Mouse (Mus musculus): ENCODE data around the gene Epb41. TPM values are rescaled to one million over a fixed set of nuclear protein-coding genes. Genes with fewer than 3 reads are reported as not detected.

The Epb41 gene
- polyA plus RNA-seq, 1 experiment, result 104 TPM

DNA sequence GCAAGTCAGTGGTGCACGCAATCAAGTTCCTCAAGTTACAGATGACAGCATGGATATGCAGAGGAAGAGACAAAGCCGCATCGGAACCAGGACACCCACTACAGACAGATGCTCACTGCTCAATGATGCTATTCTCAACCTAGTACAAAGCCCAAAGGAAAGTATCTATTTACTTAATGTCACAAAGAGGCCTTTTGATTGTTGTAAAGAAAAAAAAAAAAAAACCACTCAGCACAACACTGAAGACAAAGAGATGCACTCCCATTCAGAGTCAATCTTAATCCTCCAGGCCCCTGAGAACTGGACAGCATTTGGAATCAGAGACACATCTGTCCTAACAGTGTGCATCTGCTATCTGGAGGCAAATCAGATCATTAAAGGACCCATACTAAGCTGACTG, 63.5 kb downstream of the Epb41 start:
- TF ChIP-seq GATA1 (IDR thresholded peaks at IDR 0.05; ENCODE audit: low read length), result no peak

DNA sequence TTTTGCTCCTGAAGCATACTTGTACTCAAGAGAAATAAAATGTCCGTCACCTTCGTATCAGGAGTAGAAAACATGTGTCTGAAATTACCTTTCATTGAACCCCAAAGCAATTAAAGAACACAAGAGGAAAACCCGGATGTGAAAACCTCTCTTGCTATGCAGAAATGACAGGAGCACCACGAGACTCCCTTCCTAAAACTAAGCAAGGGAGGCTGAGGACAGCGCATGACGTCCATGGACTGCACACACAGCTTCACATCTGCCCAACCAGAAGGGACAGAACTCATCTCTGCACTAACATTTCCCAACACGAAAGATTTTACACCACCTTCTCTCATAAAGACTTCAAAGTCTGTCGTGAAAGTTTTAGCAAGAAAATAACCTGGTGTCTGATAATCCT, 64.7 kb downstream of the Epb41 start:
- no peak for TF ChIP-seq GATA1 (IDR thresholded peaks at IDR 0.05; ENCODE audit: low read length)

DNA sequence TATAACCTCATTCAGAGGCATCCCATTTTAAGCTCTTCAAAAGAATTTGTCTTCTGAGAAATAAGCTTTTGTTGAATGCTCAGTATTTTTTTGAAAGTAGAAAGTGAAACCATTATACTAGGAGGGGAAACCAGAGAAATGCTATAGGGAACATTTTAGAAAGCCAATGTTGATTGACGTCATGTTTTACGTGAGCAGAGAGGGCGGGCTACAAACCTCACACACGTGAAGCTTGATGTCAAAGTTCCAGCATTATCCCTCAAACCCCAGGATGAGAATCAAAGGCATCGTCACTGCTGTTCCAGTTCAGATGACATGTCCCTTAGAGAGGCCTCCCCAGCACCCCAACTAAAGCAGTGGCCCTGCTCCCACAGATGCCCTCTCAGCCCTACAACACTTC, 66.9 kb downstream of the Epb41 start:
- no peak for TF ChIP-seq GATA1 (IDR thresholded peaks at IDR 0.05; ENCODE audit: low read length)

DNA sequence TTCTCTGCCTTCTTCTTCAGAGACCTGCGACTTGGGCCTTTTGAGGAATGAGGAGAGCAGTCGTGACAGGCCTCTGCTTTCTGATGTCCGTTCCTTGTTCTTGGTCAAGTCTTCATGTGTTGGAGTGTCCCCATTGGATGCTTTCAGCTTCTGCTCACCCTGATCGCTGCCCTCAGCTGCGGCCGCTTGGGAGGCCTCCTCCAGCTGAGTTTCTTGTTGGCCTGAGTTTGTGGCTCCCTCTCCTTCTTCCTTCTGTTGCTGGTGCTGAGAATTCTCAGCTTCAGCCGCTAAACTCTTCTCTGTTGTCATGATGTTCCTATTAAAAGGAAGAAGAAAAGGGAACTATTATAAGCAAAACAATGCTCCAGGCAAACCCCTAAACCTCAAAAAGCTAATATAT, 68.0 kb downstream of the Epb41 start:
- TF ChIP-seq GATA1 (IDR thresholded peaks at IDR 0.05; ENCODE audit: low read length), result no peak

DNA sequence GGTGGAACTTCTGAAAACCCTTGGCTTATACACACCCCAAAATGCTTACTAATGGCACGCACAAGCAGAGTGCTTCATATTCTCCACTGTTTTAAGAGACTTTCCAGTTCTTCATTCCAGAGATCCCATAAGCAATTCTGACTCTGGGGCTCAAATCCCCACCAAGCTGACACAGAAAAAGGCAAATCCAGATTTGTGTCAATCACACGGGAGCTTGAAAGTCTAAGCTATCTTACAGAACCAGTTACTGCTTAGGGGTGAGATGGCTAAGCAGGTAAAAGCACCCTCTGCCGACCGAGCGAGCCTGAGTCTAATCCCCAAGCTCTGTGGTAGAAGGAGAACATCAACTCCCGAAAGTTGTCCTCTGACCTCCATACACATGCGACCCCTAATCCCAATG, 76.5 kb downstream of the Epb41 start:
- TF ChIP-seq GATA1 (IDR thresholded peaks at IDR 0.05; ENCODE audit: low read length), result no peak

DNA sequence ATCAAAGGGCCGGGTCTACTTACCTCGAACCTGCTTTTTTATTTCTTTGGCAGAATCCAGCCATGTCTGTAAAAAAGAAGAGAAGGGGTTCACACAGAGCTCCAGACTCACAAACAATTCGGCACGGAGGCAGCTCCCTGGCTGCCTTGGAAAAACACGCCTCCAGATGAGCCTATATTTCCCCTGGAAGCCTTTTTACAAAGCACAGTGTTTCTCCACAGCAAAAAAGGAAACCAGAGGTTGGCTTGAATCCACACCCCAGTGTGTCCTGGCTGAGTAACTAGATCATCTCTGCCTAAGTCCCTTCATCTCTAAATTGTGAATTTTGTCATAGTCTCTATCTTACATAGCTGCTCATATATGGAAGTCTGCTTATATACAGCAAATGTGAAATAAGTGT, 77.6 kb downstream of the Epb41 start:
- TF ChIP-seq GATA1 (IDR thresholded peaks at IDR 0.05; ENCODE audit: low read length), result no peak

DNA sequence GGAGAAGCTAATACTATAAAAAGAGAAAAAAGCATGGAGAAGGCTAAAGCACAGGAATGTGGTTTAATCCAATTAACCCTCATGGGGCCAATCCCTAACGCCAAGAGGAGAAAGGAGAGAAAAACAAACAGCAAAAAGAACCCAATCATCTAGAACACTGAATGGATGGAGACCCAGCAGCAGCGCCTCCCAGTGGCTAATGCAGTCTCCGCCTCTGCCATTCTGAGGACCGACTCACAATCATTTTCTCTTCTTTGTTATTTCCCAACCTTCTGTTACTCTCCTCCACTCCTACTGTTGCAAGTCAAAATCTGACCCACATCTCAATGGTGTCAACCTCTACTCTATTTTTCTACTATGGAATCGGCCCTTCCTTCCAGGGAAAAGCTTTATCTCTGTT, 78.1 kb downstream of the Epb41 start:
- TF ChIP-seq GATA1 (IDR thresholded peaks at IDR 0.05; ENCODE audit: low read length), result no peak

DNA sequence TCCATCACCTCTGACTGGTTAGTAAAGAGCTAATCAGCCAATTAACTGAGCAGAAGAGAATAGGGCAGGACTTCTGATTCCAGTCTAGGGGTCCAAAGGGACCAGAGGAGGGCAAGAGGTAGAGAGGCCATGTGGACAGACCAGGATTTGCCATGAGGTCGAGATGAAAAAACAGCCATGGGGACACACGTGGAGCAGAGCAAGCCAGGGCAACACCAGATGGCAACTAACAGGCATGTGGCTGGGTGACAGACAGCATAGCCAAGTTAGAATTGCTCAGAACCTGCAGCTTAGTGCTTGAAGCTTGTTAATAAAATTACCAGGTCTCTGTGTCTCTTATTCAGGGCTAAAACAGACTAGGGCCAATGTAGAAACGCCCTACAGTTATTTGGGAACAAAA, 81.3 kb downstream of the Epb41 start:
- no peak for TF ChIP-seq GATA1 (IDR thresholded peaks at IDR 0.05; ENCODE audit: low read length)

DNA sequence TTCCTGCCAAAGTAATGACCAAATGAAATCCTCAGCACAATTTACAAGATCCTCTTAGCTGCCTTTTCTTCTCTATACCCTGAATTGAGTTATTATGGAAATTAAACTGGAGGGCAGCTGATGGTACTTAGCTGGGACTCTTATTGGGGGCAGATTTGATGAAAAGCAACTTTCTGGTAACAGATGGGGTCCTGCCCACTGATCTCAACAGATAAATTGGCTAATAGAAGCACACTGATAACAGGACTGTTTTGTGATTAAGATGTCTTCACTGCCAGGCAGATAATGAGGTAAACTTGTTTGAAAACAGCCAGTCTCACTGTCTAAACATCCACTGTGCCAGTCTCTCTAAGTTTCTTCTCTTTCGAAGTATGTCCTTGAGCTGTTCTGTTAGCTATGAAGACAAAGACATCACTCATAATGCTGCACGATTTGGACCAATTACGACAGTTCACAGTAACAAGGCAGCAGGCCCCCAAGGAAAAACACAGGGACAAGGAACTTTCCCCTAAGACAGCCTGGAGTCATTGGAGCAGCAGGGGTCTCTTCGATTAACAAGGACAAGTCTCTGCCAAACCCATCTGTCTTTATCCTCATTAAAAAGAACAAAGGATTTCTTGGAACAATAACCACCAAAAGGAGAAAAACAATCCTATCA, 92.1 kb downstream of the Epb41 start:
- TF ChIP-seq GATA1 (IDR thresholded peaks at IDR 0.05; ENCODE audit: low read length), result no peak

DNA sequence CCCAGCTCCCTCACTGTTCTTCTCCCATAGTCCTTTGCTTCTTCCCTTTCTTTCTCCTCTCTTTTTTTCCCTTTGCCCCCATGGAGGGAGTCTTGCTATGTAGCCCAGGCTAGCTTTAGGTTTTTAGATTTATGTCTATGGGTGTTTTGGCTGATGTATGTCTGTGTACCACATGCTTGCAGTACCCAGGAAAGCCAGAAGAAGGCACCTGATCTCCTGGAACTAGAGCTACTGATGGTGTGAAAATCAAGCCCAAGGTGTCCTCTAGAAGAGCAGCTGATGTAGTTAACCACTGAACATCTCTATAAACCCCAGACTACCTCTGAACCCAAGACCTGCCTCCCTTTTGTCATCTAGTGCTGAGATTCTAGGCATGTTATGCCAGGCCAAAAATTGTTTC, 93.4 kb downstream of the Epb41 start:
- no peak for TF ChIP-seq GATA1 (IDR thresholded peaks at IDR 0.05; ENCODE audit: low read length)

DNA sequence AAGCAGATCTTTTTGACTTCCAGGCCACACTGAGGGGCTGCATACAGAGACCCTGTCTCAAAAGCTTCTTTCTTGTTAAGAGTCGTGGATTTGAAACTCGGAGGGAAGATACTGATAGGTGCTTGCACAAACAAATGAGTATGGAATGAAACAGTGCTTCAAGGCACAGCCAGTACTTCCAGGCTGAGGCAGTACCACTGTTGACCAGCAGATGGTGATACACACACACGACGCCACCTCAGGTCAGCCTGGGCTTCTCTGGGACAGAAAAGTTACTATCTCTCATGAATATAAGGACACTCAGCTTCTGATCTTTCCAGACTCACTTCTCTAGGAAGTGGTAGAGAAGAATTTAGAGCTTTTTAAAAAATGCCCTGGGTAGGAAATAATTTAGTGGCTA, 97.9 kb downstream of the Epb41 start:
- no peak for TF ChIP-seq GATA1 (IDR thresholded peaks at IDR 0.05; ENCODE audit: low read length)

DNA sequence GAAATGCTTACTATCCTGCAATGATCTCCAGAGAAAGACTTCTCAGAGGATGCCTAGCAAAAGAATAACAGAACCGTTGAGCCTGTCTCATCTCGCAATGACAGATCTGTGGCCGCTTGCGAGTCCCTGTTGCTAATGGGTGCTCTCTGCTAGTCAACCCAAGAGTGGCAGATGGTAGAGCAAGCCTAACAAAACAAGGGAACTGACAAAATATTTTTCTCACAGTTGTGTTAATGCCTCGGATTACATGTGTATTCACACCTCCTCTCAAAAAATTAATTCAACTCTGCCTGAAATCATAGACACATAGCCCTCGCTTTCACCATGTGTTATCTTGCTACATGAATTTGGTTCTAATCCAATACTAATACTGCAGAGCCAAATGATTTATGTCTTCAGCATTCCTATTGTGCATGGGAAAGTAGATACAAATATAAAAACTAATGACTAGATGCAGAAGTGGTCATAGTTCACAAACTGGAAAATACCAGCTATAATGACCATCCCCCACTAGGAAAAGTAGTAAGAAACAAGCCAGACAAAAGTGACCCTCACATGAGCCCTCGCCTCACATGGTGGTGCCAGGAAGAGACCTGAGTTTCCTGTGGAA, 104.8 kb downstream of the Epb41 start:
- no peak for TF ChIP-seq GATA1 (IDR thresholded peaks at IDR 0.05; ENCODE audit: low read length)

DNA sequence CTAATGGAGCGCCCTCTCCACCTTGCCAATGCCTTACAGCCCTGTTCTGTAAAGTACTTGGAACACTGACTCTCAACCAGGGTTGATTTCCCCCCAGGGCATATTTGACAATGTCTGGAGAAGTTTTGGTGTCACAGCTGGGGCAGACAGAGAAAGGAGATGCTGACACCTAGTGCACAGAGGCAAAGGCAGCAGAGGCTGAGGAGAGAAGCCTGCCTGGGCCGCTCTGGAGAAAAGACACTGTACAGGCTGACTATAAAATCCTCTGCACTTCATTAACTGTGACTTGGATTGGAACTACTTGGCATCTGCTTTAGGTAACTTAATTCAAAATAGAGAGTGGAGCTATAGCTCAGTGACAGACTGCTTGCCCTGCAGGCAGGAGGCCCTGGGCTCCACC, 106.2 kb downstream of the Epb41 start:
- no peak for TF ChIP-seq GATA1 (IDR thresholded peaks at IDR 0.05; ENCODE audit: low read length)

DNA sequence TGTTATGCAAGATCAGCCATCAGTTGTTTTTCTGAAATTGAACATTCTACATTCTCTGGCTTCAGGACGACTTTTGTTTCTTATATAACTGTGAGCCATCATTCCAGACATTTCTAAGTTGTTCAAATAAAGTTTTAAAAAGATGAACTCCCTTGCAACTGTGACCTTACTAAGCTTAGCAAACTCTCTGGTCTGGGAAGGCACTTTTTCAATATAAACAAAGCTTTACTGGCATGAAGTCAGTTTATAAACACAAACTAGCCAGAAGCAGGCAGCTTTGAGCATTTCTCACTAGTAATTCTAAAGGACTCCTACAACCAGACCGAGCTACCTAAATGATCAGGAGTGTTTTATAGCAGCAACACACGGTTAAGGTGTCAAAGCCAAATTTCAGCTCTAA, 118.0 kb downstream of the Epb41 start:
- no peak for TF ChIP-seq GATA1 (IDR thresholded peaks at IDR 0.05; ENCODE audit: low read length)

DNA sequence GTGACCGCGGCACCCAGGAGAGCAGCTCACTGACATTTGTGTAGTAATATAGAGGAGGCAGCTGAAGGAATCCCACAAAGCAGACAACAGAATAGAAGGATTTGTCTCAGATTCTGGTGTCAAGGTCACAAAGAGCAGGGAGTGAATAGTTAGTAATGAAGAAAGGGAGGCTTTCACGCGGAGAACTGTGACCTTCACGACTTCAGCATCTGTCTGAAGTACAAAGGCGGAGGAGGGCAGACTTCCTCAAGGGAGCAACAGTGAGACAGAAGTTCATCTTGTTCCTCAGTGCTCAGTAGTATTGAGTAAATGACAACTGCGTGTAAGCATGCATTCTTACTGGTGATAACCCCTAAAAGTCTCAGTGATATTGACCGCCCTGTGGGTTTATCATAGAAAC, 124.5 kb downstream of the Epb41 start:
- TF ChIP-seq GATA1 (IDR thresholded peaks at IDR 0.05; ENCODE audit: low read length), result no peak

DNA sequence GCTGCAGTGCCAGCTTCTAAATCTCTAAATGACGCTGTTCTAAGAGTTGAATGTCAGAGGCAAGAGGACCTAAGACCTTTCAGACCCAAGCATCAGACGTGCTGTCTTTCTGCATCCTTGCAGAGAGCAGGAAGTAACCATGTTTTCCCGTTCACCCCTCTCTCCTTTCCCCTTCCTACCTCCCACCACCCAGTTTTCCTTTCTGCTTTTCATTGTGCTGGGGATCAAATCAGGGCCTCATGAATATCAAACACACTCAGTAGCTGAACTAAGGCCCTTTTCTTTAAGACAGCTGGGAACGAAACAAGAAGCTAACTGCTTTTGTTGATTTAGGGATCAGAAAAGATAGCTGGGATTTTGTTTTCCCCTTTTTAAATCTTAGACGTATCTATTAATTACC, 125.2 kb downstream of the Epb41 start:
- no peak for TF ChIP-seq GATA1 (IDR thresholded peaks at IDR 0.05; ENCODE audit: low read length)

DNA sequence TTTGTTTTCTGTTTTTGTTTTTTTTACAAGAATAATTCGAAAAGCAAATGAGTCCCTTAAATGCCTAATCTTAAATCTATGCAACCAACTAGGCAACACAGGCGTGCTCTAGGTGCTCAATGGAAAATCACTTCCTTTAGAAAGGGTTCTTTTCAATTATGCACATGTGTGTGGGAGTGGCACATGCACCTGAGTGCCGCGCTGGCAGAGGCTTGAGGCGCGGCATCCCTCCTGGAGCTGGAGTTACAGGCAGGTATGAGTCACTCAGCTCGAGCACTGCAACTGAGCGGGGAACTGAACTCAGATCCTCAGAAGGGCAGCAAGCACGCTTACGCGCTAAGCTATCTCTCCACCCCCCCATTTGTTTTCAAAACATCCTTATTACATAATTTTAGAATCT, 127.3 kb downstream of the Epb41 start:
- TF ChIP-seq GATA1 (IDR thresholded peaks at IDR 0.05; ENCODE audit: low read length), result no peak

DNA sequence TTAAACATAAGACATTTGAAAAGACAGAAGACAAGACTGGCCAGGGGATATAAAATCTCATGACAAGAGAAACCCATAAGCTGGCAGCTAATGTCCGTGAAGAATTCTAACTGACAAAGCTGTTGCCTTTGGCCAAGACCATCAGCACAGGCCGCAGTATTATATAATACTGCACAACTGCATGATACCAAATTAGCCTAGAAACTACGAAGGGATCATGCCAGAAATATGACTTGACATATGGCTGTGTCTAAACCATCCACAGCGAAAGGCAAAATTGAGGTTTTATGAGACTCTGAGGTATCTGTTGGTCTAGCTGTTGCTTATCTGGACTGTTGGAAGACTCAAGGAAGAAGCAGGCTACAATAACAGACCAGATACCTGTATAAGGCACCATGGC, 134.3 kb downstream of the Epb41 start:
- no peak for TF ChIP-seq GATA1 (IDR thresholded peaks at IDR 0.05; ENCODE audit: low read length)

Data from G1E-ER4 (cell line).